Mouse (Mus musculus): ENCODE data around the gene Bmp8b. TPM values are rescaled to one million over a fixed set of nuclear protein-coding genes. Genes with fewer than 3 reads are reported as not detected.
A peak's percentile ranks its signal among the peaks of the same experiment; 100 is the strongest.

The Bmp8b gene
- polyA plus RNA-seq, 1 experiment from 2014 or later: 0.34 TPM

- WGBS: 88% methylated on average over 2 of the region's 2 CpGs
- ATAC-seq (replicated peaks; ENCODE audit: low FRiP score, low read depth): no peak
Observed at GRCm38 (mm10) chr4:123121286-123121685, 16.3 kb downstream of the Bmp8b start.

GRCm38 (mm10) chr4:123126626-123127025, 21.7 kb downstream of the Bmp8b start:
- Histone ChIP-seq H3K4me1 (replicated peaks; ENCODE audit: insufficient read depth, low read length) (no peaks in the 10 kb centered on the region), H3K9me3 (replicated peaks; ENCODE audit: low read length) (no peaks in the 10 kb centered on the region), H3K4me3 (replicated peaks; ENCODE audit: low read depth, low read length) (no peak overlapping the region), H3K27ac (no peak overlapping the region), H3K27me3 (ENCODE audit: insufficient read depth, low read length) (no peaks in the 10 kb centered on the region), H3K4me2 (ENCODE audit: low read length) (no peak overlapping the region), H3K36me3 (ENCODE audit: insufficient read depth, low read length) (peaks cover 53% of the 10 kb centered on the region), H3K9ac (ENCODE audit: low read depth, low read length) (no peak overlapping the region)
- ATAC-seq (replicated peaks; ENCODE audit: low FRiP score, low read depth) (no peak), DNase-seq (ENCODE audit: low spot score) (no peak)
- 96% methylated on average over 7 of the region's 7 CpGs for whole genome bisulfite sequencing
- TF ChIP-seq CTCF (IDR thresholded peaks at IDR 0.05; ENCODE audit: low read depth): no peak

More at GRCm38 (mm10) chr4:123121286-123121685, 16.3 kb downstream of the Bmp8b start:
- Histone ChIP-seq H3K27me3 (ENCODE audit: insufficient read depth, low read length) (no peaks in the 10 kb centered on the region), H3K4me1 (replicated peaks; ENCODE audit: insufficient read depth, low read length) (no peaks in the 10 kb centered on the region), H3K9ac (ENCODE audit: low read depth, low read length) (no peak overlapping the region), H3K4me2 (ENCODE audit: low read length) (no peak overlapping the region), H3K36me3 (ENCODE audit: insufficient read depth, low read length) (0 out of 2 replicates have a peak, but pooled peaks cover 7% of the 10 kb centered on the region), H3K27ac (no peak overlapping the region), H3K4me3 (replicated peaks; ENCODE audit: low read depth, low read length) (no peak overlapping the region), H3K9me3 (replicated peaks; ENCODE audit: low read length) (no peaks in the 10 kb centered on the region)
- no peak for DNase-seq (ENCODE audit: low spot score)
- no peak for TF ChIP-seq CTCF (IDR thresholded peaks at IDR 0.05; ENCODE audit: low read depth)

- no peak for DNase-seq (ENCODE audit: low spot score)
- Histone ChIP-seq H3K9me3 (replicated peaks; ENCODE audit: low read length) (no peaks in the 10 kb centered on the region), H3K36me3 (ENCODE audit: insufficient read depth, low read length) (peaks cover 57% of the 10 kb centered on the region), H3K4me1 (replicated peaks; ENCODE audit: insufficient read depth, low read length) (no peaks in the 10 kb centered on the region), H3K4me3 (replicated peaks; ENCODE audit: low read depth, low read length) (no peak overlapping the region), H3K9ac (ENCODE audit: low read depth, low read length) (no peak overlapping the region), H3K27me3 (ENCODE audit: insufficient read depth, low read length) (no peaks in the 10 kb centered on the region), H3K4me2 (ENCODE audit: low read length) (no peak overlapping the region), H3K27ac (no peak overlapping the region)
- 84% methylated on average over 4 of the region's 4 CpGs for WGBS
- TF ChIP-seq CTCF (IDR thresholded peaks at IDR 0.05; ENCODE audit: low read depth): no peak
- no peak for ATAC-seq (replicated peaks; ENCODE audit: low FRiP score, low read depth)
Observed at GRCm38 (mm10) chr4:123127051-123127450, 22.1 kb downstream of the Bmp8b start.

DNA sequence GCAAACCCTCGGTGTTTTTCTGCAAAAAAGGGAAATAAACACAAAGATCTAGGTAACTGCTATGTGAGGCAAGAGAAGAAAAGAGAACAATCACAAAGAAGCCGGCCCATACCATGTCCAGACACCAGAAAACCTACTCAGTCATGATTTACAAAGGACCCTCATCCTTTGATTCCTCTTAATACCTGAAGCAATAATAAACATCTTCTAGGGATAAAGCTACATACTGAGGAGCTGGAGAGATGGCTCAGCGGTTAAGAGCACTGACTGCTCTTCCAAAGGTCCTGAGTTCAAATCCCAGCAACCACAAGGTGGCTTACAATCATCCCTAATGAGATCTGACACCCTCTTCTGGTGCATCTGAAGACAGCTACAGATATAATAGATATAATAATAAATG, 32.6 kb downstream of the Bmp8b start:
- no peak overlapping the region for H3K4me2 ChIP-seq (ENCODE audit: low read length)
- H3K4me3 ChIP-seq (replicated peaks; ENCODE audit: low read depth, low read length): no peak overlapping the region
- 84% methylated on average over 3 of the region's 3 CpGs for WGBS
- H3K4me1 ChIP-seq (replicated peaks; ENCODE audit: insufficient read depth, low read length): peaks cover 10% of the 10 kb centered on the region
- no peaks in the 10 kb centered on the region for H3K27me3 ChIP-seq (ENCODE audit: insufficient read depth, low read length)
- no peak overlapping the region for H3K9ac ChIP-seq (ENCODE audit: low read depth, low read length)
- TF ChIP-seq CTCF (IDR thresholded peaks at IDR 0.05; ENCODE audit: low read depth): no peak
- H3K36me3 ChIP-seq (ENCODE audit: insufficient read depth, low read length): peaks cover 36% of the 10 kb centered on the region
- H3K27ac ChIP-seq: no peak overlapping the region
- no peaks in the 10 kb centered on the region for H3K9me3 ChIP-seq (replicated peaks; ENCODE audit: low read length)
- no peak for ATAC-seq (replicated peaks; ENCODE audit: low FRiP score, low read depth)
- DNase-seq (ENCODE audit: low spot score): no peak

GRCm38 (mm10) chr4:123139513-123140154, 34.7 kb downstream of the Bmp8b start, which contains the start of gene Ppie:
Ppie (minus strand) TSS chr4:123139951.
- 1% methylated on average over 34 of the region's 34 CpGs for whole genome bisulfite sequencing
- peak; percentile 48; the same call in 1 of the 2 replicates for TF ChIP-seq CTCF (IDR thresholded peaks at IDR 0.05; ENCODE audit: low read depth)
- DNase-seq (ENCODE audit: low spot score): peak; percentile 97
- H3K9ac ChIP-seq (ENCODE audit: low read depth, low read length): peak within 1 kb of the TSS; percentile 69
- H3K27ac ChIP-seq: peak within 1 kb of the TSS; percentile 92
- peak; percentile 99 for ATAC-seq (replicated peaks; ENCODE audit: low FRiP score, low read depth)
- peak within 1 kb of the TSS; percentile 72 for H3K4me3 ChIP-seq (replicated peaks; ENCODE audit: low read depth, low read length)
- peaks cover 18% of the 10 kb centered on the region for H3K36me3 ChIP-seq (ENCODE audit: insufficient read depth, low read length)
- no peaks in the 10 kb centered on the region for H3K9me3 ChIP-seq (replicated peaks; ENCODE audit: low read length)
- no peaks in the 10 kb centered on the region for H3K27me3 ChIP-seq (ENCODE audit: insufficient read depth, low read length)
- peaks cover 10% of the 10 kb centered on the region for H3K4me1 ChIP-seq (replicated peaks; ENCODE audit: insufficient read depth, low read length)
- peak within 1 kb of the TSS; percentile 93 for H3K4me2 ChIP-seq (ENCODE audit: low read length)

- Histone ChIP-seq H3K36me3 (ENCODE audit: insufficient read depth, low read length) (no peaks in the 10 kb centered on the region), H3K4me3 (replicated peaks; ENCODE audit: low read depth, low read length) (no peak overlapping the region), H3K9ac (ENCODE audit: low read depth, low read length) (no peak overlapping the region), H3K4me2 (ENCODE audit: low read length) (no peak overlapping the region), H3K27ac (no peak overlapping the region), H3K9me3 (replicated peaks; ENCODE audit: low read length) (no peaks in the 10 kb centered on the region), H3K4me1 (replicated peaks; ENCODE audit: insufficient read depth, low read length) (no peaks in the 10 kb centered on the region), H3K27me3 (ENCODE audit: insufficient read depth, low read length) (no peaks in the 10 kb centered on the region)
- 77% methylated on average over 5 of the region's 5 CpGs for WGBS
- ATAC-seq (replicated peaks; ENCODE audit: low FRiP score, low read depth): no peak
- DNase-seq (ENCODE audit: low spot score): no peak
- TF ChIP-seq CTCF (IDR thresholded peaks at IDR 0.05; ENCODE audit: low read depth): no peak
Observed at GRCm38 (mm10) chr4:123147446-123148150, 42.6 kb downstream of the Bmp8b start.

All from kidney, postnatal 0 days (tissue).